Mouse (Mus musculus) small intestine, adult 2 months (tissue): ENCODE measurements around the gene Cyfip1. TPM values are rescaled to one million over a fixed set of nuclear protein-coding genes. Genes with fewer than 3 reads are reported as not detected.
A peak's percentile ranks its signal among the peaks of the same experiment; 100 is the strongest.
"Not testable (repeated sequence)": the region's sequence is repeated elsewhere in the genome, so short reads cannot be mapped to it uniquely, and the experiment has no call there.

Experiments
- H3K27ac ChIP-seq: fragments of 200-500 bp; 2 replicates; pipeline ENCODE4 v1.5.1; 2012; ENCODE audit warnings: low read depth, low read length, control low read depth, inconsistent platforms; ENCODE audit not compliant: insufficient read depth
- H3K27me3 ChIP-seq: fragments of 200-500 bp; 2 replicates; pipeline ENCODE4 v1.6.1; 2012; ENCODE audit warnings: mild to moderate bottlenecking, moderate library complexity, low read length, inconsistent platforms; ENCODE audit not compliant: control insufficient read depth, insufficient read depth
- H3K36me3 ChIP-seq: fragments of 200-500 bp; 2 replicates; pipeline ENCODE4 v1.6.1; 2012; ENCODE audit warnings: mild to moderate bottlenecking, low read length, control low read depth, inconsistent platforms; ENCODE audit not compliant: control insufficient read depth, insufficient read depth
- H3K4me1 ChIP-seq: fragments of 200-500 bp; 2 replicates; pipeline ENCODE4 v1.6.1; 2012; ENCODE audit warnings: low read length, inconsistent platforms, mixed read lengths; ENCODE audit not compliant: control insufficient read depth, insufficient read depth, insufficient read length
- H3K4me3 ChIP-seq: fragments of 200-500 bp; 2 replicates; pipeline ENCODE4 v1.5.1; 2012; ENCODE audit warnings: low read depth, mild to moderate bottlenecking, control low read depth, inconsistent platforms, low read length, moderate library complexity
- CTCF ChIP-seq: fragments of 200-500 bp; IDR thresholded peaks from 2 replicates; pipeline ENCODE4 v1.5.1; 2012; ENCODE audit warnings: low read depth, mild to moderate bottlenecking, control low read depth, inconsistent platforms, low read length, moderate library complexity, mixed read lengths; ENCODE audit not compliant: insufficient replicate concordance, insufficient read length; ENCODE audit errors: extremely low read depth
- POLR2A ChIP-seq: fragments of 200-500 bp; IDR thresholded peaks from 2 replicates; pipeline ENCODE4 v1.6.1; 2012; ENCODE audit warnings: low read depth, mild to moderate bottlenecking, control low read depth, inconsistent platforms, low read length, moderate library complexity
- WGBS: fragments of 180-500 bp; shearing (Covaris S2); methylation state at CpG from one replicate; pipeline ENCODE4 v1.1.7; 2018; 5-methylcytosine and 5-hydroxymethylcytosine counted together
- polyA plus RNA-seq: library from polyadenylated mRNA; depleted of rRNA; stranded (reverse); fragments of >200 nt; gene quantifications from 2 replicates; pipeline ENCODE4 v1.2.3, GENCODE M21; 2012

Gene Cyfip1
- polyA plus RNA-seq, 1 experiment: 37.9 TPM

- Histone ChIP-seq H3K27ac (no peak overlapping the region), H3K36me3 (peaks cover 52% of the 10 kb centered on the region), H3K4me1 (peaks cover 5% of the 10 kb centered on the region; the same call in 1 of the 2 replicates), H3K4me3 (no peak overlapping the region), H3K27me3 (no peaks in the 10 kb centered on the region)
- TF ChIP-seq CTCF: no peak
- no peak for TF ChIP-seq POLR2A
- 85% methylated on average over 2 of the region's 2 CpGs for WGBS
These were observed 63.9 kb downstream of the Cyfip1 start for GRCm38 (mm10) chr7:55905449-55905848.

DNA sequence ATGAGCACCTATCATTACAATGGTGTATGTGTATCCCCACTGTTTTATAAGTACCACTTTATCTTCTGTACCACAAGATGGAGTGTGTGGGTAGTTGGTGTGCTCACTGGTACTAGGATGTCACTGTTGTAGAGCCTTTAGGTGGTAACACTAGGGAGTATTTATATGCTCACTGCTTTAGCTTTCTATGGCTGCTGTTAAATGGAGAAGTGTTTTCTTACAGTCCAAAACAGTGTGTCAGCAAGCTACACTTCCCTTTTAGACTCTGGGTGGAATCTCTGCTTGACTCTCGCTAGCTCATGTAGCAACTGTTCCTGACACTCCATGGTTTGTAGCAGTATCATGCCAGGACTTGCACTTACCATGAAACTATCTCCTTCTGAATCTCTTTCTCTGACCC lies 68.0 kb downstream of the Cyfip1 start:
- H3K27me3 ChIP-seq: no peaks in the 10 kb centered on the region
- H3K36me3 ChIP-seq: peaks cover 44% of the 10 kb centered on the region
- no peak overlapping the region for H3K4me3 ChIP-seq
- TF ChIP-seq CTCF: no peak
- no peak for TF ChIP-seq POLR2A
- H3K27ac ChIP-seq: no peak overlapping the region
- 86% methylated on average over 1 of the region's 1 CpGs for WGBS
- H3K4me1 ChIP-seq: peaks cover 9% of the 10 kb centered on the region; the same call in 1 of the 2 replicates

- Histone ChIP-seq H3K36me3 (peaks cover 46% of the 10 kb centered on the region), H3K27me3 (no peaks in the 10 kb centered on the region), H3K4me1 (peaks cover 9% of the 10 kb centered on the region; the same call in 1 of the 2 replicates), H3K4me3 (no peak overlapping the region), H3K27ac (peak overlapping the region; percentile 84)
- TF ChIP-seq POLR2A: no peak
- WGBS: 41% methylated on average over 2 of the region's 2 CpGs
These were observed 68.8 kb downstream of the Cyfip1 start for GRCm38 (mm10) chr7:55910356-55910755.

GRCm38 (mm10) chr7:55911371-55911770 lies 69.8 kb downstream of the Cyfip1 start:
- peaks cover 9% of the 10 kb centered on the region; the same call in 1 of the 2 replicates for H3K4me1 ChIP-seq
- no peak for TF ChIP-seq CTCF
- no peak for TF ChIP-seq POLR2A
- H3K27ac ChIP-seq: peak overlapping the region; percentile 96
- 50% methylated on average over 8 of the region's 8 CpGs for WGBS
- no peak overlapping the region for H3K4me3 ChIP-seq
- H3K36me3 ChIP-seq: peaks cover 45% of the 10 kb centered on the region
- H3K27me3 ChIP-seq: no peaks in the 10 kb centered on the region

DNA sequence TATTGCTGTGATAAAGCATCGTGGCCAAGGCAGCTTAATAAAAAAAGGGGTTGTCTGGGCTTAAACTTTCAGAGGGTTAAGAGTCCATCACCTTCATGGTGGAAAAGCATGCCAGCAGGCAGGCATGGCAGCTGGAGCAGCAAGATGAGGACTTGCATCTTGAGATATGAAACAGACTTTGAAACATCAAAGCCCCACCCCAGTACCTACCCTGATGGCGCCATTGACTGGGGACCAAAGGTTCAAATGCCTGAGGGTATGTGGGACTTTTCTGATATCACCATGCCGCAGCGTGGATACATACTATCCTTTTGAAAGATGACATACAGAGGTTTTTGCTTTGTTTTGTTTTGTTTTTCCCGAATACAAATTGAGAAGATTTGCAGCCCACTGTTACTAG lies 70.6 kb downstream of the Cyfip1 start:
- H3K36me3 ChIP-seq: peaks cover 51% of the 10 kb centered on the region
- 56% methylated on average over 5 of the region's 5 CpGs for WGBS

DNA sequence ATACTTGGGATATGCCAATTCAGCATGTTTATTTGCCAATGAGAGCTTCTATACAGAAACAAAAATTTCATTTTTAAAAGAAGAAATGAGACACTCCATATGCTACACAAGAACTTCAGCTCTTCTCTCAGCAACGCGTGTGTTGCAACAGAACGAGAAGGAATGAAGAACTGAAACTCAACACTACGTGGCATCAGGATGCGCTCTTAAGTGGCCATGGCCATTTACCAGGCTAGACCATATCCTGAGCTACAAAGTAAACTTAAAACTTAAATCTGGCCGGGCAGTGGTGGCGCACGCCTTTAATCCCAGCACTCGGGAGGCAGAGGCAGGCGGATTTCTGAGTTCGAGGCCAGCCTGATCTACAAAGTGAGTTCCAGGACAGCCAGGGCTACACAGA lies 76.8 kb downstream of the Cyfip1 start:
- H3K36me3 ChIP-seq: peaks cover 70% of the 10 kb centered on the region
- H3K27ac ChIP-seq, H3K4me3 ChIP-seq, H3K27me3 ChIP-seq, H3K4me1 ChIP-seq: not testable (repeated sequence)
- WGBS: 93% methylated on average over 11 of the region's 11 CpGs

More for the DNA sequence above, 70.6 kb downstream of the Cyfip1 start:
- Histone ChIP-seq H3K27ac (peak overlapping the region; percentile 96), H3K4me3 (no peak overlapping the region), H3K27me3 (no peaks in the 10 kb centered on the region), H3K4me1 (peaks cover 9% of the 10 kb centered on the region; the same call in 1 of the 2 replicates)
- TF ChIP-seq CTCF (no peak), POLR2A (no peak)

DNA sequence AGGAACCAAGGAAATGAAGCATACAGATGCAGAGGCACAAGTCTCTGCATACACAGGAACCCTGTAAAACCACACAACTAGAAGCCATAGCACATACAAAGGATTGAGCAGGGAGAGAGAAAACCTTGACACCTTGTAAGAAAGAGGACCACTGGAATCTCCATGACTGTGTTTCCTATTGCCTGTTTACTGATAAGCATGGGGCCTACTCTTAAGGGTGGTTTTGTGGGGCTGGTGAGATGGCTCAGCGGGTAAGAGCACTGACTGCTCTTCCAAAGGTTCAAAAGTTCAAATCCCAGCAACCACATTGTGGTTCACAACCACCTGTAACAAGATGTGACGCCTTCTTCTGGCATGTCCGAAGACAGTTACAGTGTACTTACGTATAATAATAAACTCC lies 85.7 kb downstream of the Cyfip1 start:
- no peaks in the 10 kb centered on the region for H3K4me1 ChIP-seq
- H3K27ac ChIP-seq: no peak overlapping the region
- no peak overlapping the region for H3K4me3 ChIP-seq
- H3K27me3 ChIP-seq: no peaks in the 10 kb centered on the region
- WGBS: 94% methylated on average over 4 of the region's 4 CpGs
- TF ChIP-seq CTCF: no peak
- TF ChIP-seq POLR2A: no peak
- peaks cover 54% of the 10 kb centered on the region for H3K36me3 ChIP-seq

DNA sequence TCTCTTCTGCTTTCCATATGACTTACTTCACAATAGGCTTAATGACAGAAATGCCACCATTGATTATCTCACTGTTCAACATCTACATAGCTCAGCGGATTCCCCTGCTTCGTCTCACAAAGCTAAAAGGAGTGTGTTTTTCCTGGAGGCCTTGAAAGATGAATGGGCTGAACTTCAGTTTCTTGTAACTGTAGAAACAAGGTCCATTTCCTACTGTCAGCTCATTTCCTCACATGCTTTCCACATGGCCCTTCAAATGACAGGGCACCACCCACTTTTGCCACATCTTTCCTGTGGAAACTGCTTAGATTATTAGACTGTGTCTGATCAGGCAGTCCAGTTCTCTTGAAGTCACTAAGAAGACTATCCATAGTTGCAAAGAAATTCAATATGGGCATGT lies 87.1 kb downstream of the Cyfip1 start:
- 88% methylated on average over 2 of the region's 2 CpGs for WGBS
- TF ChIP-seq POLR2A (no peak), CTCF (no peak)
- no peak overlapping the region for H3K27ac ChIP-seq

More for the DNA sequence above, 87.1 kb downstream of the Cyfip1 start:
- H3K4me1 ChIP-seq: no peaks in the 10 kb centered on the region
- no peak overlapping the region for H3K4me3 ChIP-seq
- H3K36me3 ChIP-seq: peaks cover 48% of the 10 kb centered on the region
- H3K27me3 ChIP-seq: no peaks in the 10 kb centered on the region
